Mouse (Mus musculus) megakaryocyte, embryonic 14.5 days (primary cell): ENCODE data around the gene Fam71b.

Source experiments
- FLI1 ChIP-seq: IDR thresholded peaks from 2 replicates; pipeline ENCODE4 v1.6.1; 2012; ENCODE audit warnings: low read length, inconsistent platforms, mixed read lengths
- GATA1 ChIP-seq: IDR thresholded peaks from 3 replicates; pipeline ENCODE4 v1.6.1; 2012; ENCODE audit warnings: mixed read lengths, low read length, inconsistent platforms, borderline replicate concordance

DNA sequence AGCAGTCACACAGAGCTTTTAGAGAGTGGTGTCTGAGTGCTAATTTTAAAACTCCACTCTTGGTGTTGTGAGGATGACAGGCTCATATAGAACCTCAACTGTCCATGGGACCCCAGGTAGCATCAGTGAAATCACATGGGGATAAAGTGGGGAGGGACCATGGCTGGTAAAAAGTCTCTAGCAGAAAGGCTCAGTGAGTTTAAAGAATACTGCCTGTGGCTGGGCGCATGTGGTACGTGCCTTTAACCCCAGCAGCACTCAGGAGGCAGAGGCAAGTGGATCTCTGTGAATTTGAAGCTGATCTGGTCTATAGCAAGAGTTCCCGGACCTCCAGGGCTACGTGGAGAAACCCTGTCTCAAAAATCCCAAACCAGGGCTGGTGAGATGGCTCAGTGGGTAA lies 13.9 kb upstream of the Fam71b start:
- no peak for TF ChIP-seq FLI1
- no peak for TF ChIP-seq GATA1
